Mouse (Mus musculus) gastrocnemius, postnatal 36 days (tissue): ENCODE results near the gene Olfr1221. TPM values are rescaled to one million over a fixed set of nuclear protein-coding genes. Genes with fewer than 3 reads are reported as not detected.
"Not testable (repeated sequence)": the region's sequence is repeated elsewhere in the genome, so short reads cannot be mapped to it uniquely, and the experiment has no call there.

Experiments used
- DNase-seq, 2 experiments: peaks; one replicate each; pipeline ENCODE4 v3.0.0; 2022
- intact Hi-C: fragments of 180-260 bp; cut with DNase I; formaldehyde crosslinking; loops from one replicate; pipeline ENCODE4 v1.15.1; 2025
- long read RNA-seq, 2 experiments: library from polyadenylated mRNA; stranded (forward); transcript quantifications; one replicate each; pipeline ENCODE4 v2.0.0; 2021
- total RNA-seq, 2 experiments: library from RNA; stranded (reverse); gene quantifications; 2 replicates each; pipeline ENCODE4 v1.2.3; 2021

Olfr1221 gene
- not detected for total RNA-seq
- long read RNA-seq, experiment 1: 0 reads
- long read RNA-seq, experiment 2: 0 reads

DNA sequence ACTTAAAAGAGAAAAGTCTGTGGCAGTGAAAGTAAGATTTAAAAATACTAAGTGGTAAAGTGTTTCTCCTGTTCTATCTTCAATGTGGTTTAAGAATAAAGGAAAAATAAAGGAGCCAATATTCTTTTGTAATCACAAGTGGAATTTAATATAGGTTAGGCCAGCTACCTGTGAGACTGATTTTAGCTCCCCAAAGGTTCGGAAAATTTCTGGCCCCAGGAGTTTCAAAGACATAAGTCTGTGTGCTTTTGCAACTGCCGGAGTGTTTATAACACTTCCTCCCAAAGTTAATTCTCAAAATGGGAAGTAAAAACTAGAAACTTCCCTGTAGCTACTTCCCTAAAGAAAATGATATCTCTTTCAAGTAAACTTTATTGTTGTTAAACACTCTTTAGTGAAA, at the start of gene Olfr1221:
TSS of gene Olfr1221 (minus strand) at position 101 of the 400 bp plus-strand sequence.
- intact Hi-C loops: no loop called here
- DNase-seq: no peak

DNA sequence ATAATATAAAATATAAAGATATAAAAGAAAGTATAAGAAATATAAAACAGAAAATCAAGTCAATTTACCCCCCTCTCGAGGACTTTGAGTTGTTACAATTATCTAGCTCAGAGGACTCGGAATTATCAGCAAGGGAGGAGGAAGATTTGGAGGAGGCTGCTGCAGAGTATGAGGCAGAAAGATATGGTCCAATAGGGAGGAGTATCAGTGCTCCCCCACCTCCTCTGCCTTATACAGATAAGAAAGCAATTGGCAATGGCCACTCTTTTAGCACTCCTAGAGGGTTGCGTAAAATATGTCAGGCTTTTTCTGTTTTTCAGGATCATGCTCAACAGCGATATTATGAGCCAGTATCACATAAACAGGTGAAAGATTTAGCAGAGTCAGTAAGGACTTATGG, 47.6 kb upstream of the Olfr1221 start:
- intact Hi-C loops, DNase-seq: not testable (repeated sequence)

- DNase-seq, intact Hi-C loops: not testable (repeated sequence)
Observed at GRCm38 (mm10) chr2:89163991-89164390, 46.9 kb upstream of the Olfr1221 start, which contains the start of gene Olfr1224-ps1. TSS of gene Olfr1224-ps1 (minus strand) at chr2:89164091.

- intact Hi-C loops: no loop called here
- DNase-seq: no peak
Observed at GRCm38 (mm10) chr2:89151460-89151859, 34.4 kb upstream of the Olfr1221 start, which contains the start of gene Olfr1223. TSS of gene Olfr1223 (minus strand) at chr2:89151560.

GRCm38 (mm10) chr2:89132954-89133353, 15.9 kb upstream of the Olfr1221 start, which contains the start of gene Olfr1222:
TSS of gene Olfr1222 (minus strand) at chr2:89133054.
- intact Hi-C loops: no loop called here
- DNase-seq: no peak

- no peak for DNase-seq
- intact Hi-C loops: no loop called here
Observed at GRCm38 (mm10) chr2:89106735-89107134, 10.3 kb downstream of the Olfr1221 start, which contains the start of gene Olfr1220. TSS of gene Olfr1220 (minus strand) at chr2:89106835.

DNA sequence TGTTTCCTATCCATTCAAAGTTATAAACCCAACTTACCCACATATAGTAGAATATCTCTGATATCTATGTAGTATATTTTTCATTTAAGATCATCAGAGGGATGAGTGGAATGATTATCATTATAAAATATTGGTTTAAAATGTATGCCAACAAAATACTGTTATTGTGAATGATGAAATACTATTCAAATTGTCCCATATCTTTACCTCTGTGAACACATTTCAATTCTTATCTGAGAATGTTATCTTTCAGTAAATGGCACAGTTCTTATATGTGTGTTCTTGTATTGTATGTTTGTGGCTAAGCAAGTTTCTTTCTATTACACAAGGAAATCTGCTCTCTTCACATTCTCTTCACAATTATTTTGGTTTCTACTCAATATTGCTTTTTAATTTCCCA, 11.4 kb downstream of the Olfr1221 start:
- no peak for DNase-seq
- intact Hi-C loops: no loop called here

- intact Hi-C loops: no loop called here
- DNase-seq: no peak
Observed at GRCm38 (mm10) chr2:89093848-89094247, 23.2 kb downstream of the Olfr1221 start.

- DNase-seq: no peak
- intact Hi-C loops: no loop called here
Observed at GRCm38 (mm10) chr2:89083413-89083812, 33.7 kb downstream of the Olfr1221 start, which contains the start of gene Olfr1219. TSS of gene Olfr1219 (minus strand) at chr2:89083513.

GRCm38 (mm10) chr2:89081487-89081886, 35.6 kb downstream of the Olfr1221 start:
- DNase-seq: no peak
- intact Hi-C loops: no loop called here

DNA sequence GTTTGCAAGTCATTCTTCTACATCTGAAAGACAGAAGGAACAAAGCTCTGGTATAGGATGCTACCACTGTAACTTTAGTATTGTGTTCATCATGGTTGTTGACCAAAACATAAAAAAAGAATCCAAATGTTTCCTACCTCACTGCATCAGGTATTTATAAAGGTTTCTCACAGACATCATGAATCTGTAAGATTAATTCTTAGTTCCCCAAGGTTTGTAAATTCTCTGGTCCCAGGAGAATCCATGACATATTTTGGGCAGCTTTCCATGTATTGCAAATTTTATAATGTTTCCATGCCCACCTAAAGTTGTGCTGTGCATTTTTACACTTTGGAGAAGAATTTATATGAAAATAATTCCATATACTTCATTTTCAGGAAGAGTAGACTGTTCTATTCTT, 56.0 kb downstream of the Olfr1221 start, which contains the start of gene Olfr1218:
TSS of gene Olfr1218 (minus strand) at position 101 of the 400 bp plus-strand sequence.
- intact Hi-C loops: no loop called here
- no peak for DNase-seq

Other genes starting within 250 kb of the Olfr1221 start
- not detected for gene Olfr1208, start 215.0 kb downstream of the Olfr1221 start, total RNA-seq
- gene Olfr1209, start 202.1 kb downstream of the Olfr1221 start, total RNA-seq: not detected
- gene Olfr1211, start 179.2 kb downstream of the Olfr1221 start, total RNA-seq: not detected
- gene Olfr1212, start 163.3 kb downstream of the Olfr1221 start, total RNA-seq: not detected
- gene Gm13762, start 137.0 kb downstream of the Olfr1221 start, total RNA-seq: not detected
- gene Olfr1214, start 124.6 kb downstream of the Olfr1221 start, total RNA-seq: not detected
- gene Olfr1215, start 110.3 kb downstream of the Olfr1221 start, total RNA-seq: not detected
- not detected for gene Olfr1216, start 98.9 kb downstream of the Olfr1221 start, total RNA-seq
- gene Olfr1217, start 85.2 kb downstream of the Olfr1221 start, total RNA-seq: not detected
- gene Olfr1218, start 56.1 kb downstream of the Olfr1221 start, total RNA-seq: not detected
- gene Olfr1219, start 33.8 kb downstream of the Olfr1221 start, total RNA-seq: not detected
- gene Olfr1220, start 10.4 kb downstream of the Olfr1221 start, total RNA-seq: not detected
- gene Olfr1222, start 15.8 kb upstream of the Olfr1221 start, total RNA-seq: not detected
- not detected for gene Olfr1223, start 34.3 kb upstream of the Olfr1221 start, total RNA-seq
- not detected for gene Olfr1224-ps1, start 46.8 kb upstream of the Olfr1221 start, total RNA-seq
- gene Olfr1225, start 57.4 kb upstream of the Olfr1221 start, total RNA-seq: not detected
- not detected for gene Olfr1226, start 82.8 kb upstream of the Olfr1221 start, total RNA-seq
- not detected for gene Olfr1228, start 136.8 kb upstream of the Olfr1221 start, total RNA-seq
- not detected for gene Olfr1229, start 170.7 kb upstream of the Olfr1221 start, total RNA-seq
- gene Olfr1230, start 180.0 kb upstream of the Olfr1221 start, total RNA-seq: not detected
- gene Olfr1231, start 189.8 kb upstream of the Olfr1221 start, total RNA-seq: not detected
- not detected for gene Olfr1232, start 212.4 kb upstream of the Olfr1221 start, total RNA-seq
- gene Olfr1233, start 225.1 kb upstream of the Olfr1221 start, total RNA-seq: not detected
- not detected for gene Olfr1234, start 247.6 kb upstream of the Olfr1221 start, total RNA-seq